Mouse (Mus musculus) lung, adult 2 months (tissue): ENCODE measurements around the gene Agpat4.

Experiments
- CTCF ChIP-seq: fragments of 200-500 bp; IDR thresholded peaks from 2 replicates; pipeline ENCODE4 v1.5.1; 2011; ENCODE audit warnings: mild to moderate bottlenecking, low read length, control low read depth; ENCODE audit not compliant: insufficient read depth
- POLR2A ChIP-seq: fragments of 200-500 bp; IDR thresholded peaks from 2 replicates; pipeline ENCODE4 v1.6.1; 2011; ENCODE audit warnings: low read depth, mild to moderate bottlenecking, control low read depth, low read length, borderline replicate concordance; ENCODE audit errors: extremely low read depth

DNA sequence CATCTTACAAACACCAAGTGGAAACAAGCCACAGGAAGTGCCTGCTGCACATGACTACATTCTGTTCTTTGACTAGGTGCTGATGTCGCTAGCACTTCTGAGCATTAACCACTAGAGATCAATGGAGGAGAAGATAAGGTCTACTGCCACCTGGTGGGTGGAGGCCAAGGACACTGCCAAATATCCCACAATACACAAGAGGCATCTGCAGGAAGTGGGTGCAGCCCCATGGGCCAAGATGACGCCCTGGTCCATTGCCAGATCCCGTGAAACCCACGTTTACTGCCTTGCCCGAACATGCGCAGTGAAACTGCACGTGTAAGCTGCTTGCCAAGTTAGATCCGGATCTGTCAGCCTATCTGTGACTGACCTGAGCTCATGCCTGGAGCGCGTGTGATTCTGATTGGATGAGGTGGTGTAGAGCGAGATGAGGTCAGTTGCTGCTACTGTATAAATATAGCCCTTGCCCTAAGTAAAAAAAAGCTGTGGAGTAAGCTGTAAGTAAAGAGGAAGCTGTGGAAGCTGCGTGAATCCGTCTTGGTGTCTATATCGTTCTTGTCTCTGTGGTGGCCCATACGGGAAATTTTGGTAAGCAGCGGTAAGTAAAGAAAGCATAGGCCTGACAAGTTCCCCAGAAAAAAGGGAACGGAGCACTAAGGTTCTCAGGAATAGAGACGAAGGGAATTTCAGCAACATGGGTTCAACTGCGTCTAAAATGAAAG is 131.4 kb downstream of the Agpat4 start:
- no peak for TF ChIP-seq CTCF
- TF ChIP-seq POLR2A: no peak
